Mouse (Mus musculus) stomach, postnatal 0 days (tissue): ENCODE measurements at regions not wholly inside any gene's neighbourhood (a gene's known extent, or its start where the extent isn't known, plus 50 kb on each side); places are given as distances from the start of the nearest gene placed in this dataset.

Experiments
- ATAC-seq: fragments of 200-750 bp; cut with Nextera tagmentation; 2 replicates; pipeline ENCODE4 v1.8.0; 2017; ENCODE audit not compliant: low FRiP score, low TSS enrichment
- DNase-seq: peaks from one replicate; pipeline ENCODE4 v3.0.0-alpha.2; 2016; ENCODE audit warnings: low spot score
- H3K27ac ChIP-seq: fragments of 300-500 bp; sonication (generic); replicated peaks from 2 replicates; pipeline ENCODE4 v1.5.1; 2014; ENCODE audit warnings: mild to moderate bottlenecking, control low read depth
- H3K27me3 ChIP-seq: fragments of 300-500 bp; sonication (generic); 2 replicates; pipeline ENCODE4 v1.6.1; 2014; ENCODE audit warnings: low read length; ENCODE audit not compliant: control insufficient read depth, insufficient read depth
- H3K36me3 ChIP-seq: fragments of 300-500 bp; sonication (generic); 2 replicates; pipeline ENCODE4 v1.6.1; 2014; ENCODE audit warnings: low read length, mixed read lengths; ENCODE audit not compliant: control insufficient read depth, insufficient read depth
- H3K4me1 ChIP-seq: fragments of 300-500 bp; sonication (generic); replicated peaks from 2 replicates; pipeline ENCODE4 v1.6.1; 2014; ENCODE audit warnings: antibody characterized with exemption; ENCODE audit not compliant: control insufficient read depth, insufficient read depth
- H3K4me2 ChIP-seq: fragments of 300-500 bp; sonication (generic); replicated peaks from 2 replicates; pipeline ENCODE4 v1.6.1; 2014; ENCODE audit warnings: low read depth, mild to moderate bottlenecking, control low read depth, moderate library complexity
- H3K4me3 ChIP-seq: fragments of 300-500 bp; sonication (generic); 2 replicates; pipeline ENCODE4 v1.5.1; 2014; ENCODE audit warnings: low read depth, low read length, control low read depth
- H3K9ac ChIP-seq: fragments of 300-500 bp; sonication (generic); 2 replicates; pipeline ENCODE4 v1.6.1; 2014; ENCODE audit warnings: mild to moderate bottlenecking, low read length, control low read depth, mixed read lengths
- H3K9me3 ChIP-seq: fragments of 300-500 bp; sonication (generic); 2 replicates; pipeline ENCODE4 v1.6.1; 2016; ENCODE audit warnings: low read length; ENCODE audit not compliant: control insufficient read depth
- CTCF ChIP-seq: IDR thresholded peaks from 2 replicates; pipeline ENCODE4 v1.5.1; 2016; ENCODE audit warnings: antibody characterized with exemption, low read depth, mild to moderate bottlenecking, moderate library complexity
- EP300 ChIP-seq: optimal IDR thresholded peaks from 2 replicates; pipeline ENCODE3; 2016; ENCODE audit warnings: antibody characterized with exemption
- WGBS: fragments of 180-500 bp; shearing (Covaris S2); extraction: QIAGEN DNeasy Blood & Tissue Kit; methylation state at CpG from one replicate; pipeline ENCODE4 v1.1.7; 2014; 5-methylcytosine and 5-hydroxymethylcytosine counted together

- Histone ChIP-seq H3K9me3 (no peaks in the 10 kb centered on the region), H3K4me3 (no peak overlapping the region), H3K4me1 (peaks cover 8% of the 10 kb centered on the region), H3K27ac (no peak overlapping the region), H3K4me2 (no peak overlapping the region), H3K27me3 (no peaks in the 10 kb centered on the region), H3K9ac (no peak overlapping the region), H3K36me3 (no peaks in the 10 kb centered on the region)
- no peak for DNase-seq
- WGBS: 66% methylated on average over 9 of the region's 9 CpGs
- no peak for ATAC-seq
- TF ChIP-seq CTCF (no peak), EP300 (no peak)
Observed at GRCm38 (mm10) chr13:111903931-111904330, 95.1 kb upstream of the Map3k1 start.

- Histone ChIP-seq H3K4me1 (peaks cover 8% of the 10 kb centered on the region), H3K4me3 (no peak overlapping the region), H3K27me3 (no peaks in the 10 kb centered on the region), H3K36me3 (no peaks in the 10 kb centered on the region), H3K4me2 (peak overlapping the region; percentile 29; the same call in 1 of the 2 replicates), H3K27ac (peak overlapping the region; percentile 82), H3K9ac (peak overlapping the region; percentile 35; the same call in 1 of the 2 replicates), H3K9me3 (no peaks in the 10 kb centered on the region)
- WGBS: 29% methylated on average over 15 of the region's 17 CpGs
- TF ChIP-seq CTCF (no peak), EP300 (no peak)
- DNase-seq: no peak
- ATAC-seq: peak; percentile 25
Observed at GRCm38 (mm10) chr13:111904616-111905212, 95.9 kb upstream of the Map3k1 start.

- peak overlapping the region; percentile 35; the same call in 1 of the 2 replicates for H3K9ac ChIP-seq
- H3K27me3 ChIP-seq: no peaks in the 10 kb centered on the region
- peak overlapping the region; percentile 29; the same call in 1 of the 2 replicates for H3K4me2 ChIP-seq
- peaks cover 8% of the 10 kb centered on the region for H3K4me1 ChIP-seq
- TF ChIP-seq EP300: no peak
- no peak for TF ChIP-seq CTCF
- H3K27ac ChIP-seq: peak overlapping the region; percentile 82
- H3K9me3 ChIP-seq: no peaks in the 10 kb centered on the region
- ATAC-seq (peak; percentile 88), DNase-seq (peak; percentile 66)
- WGBS: 24% methylated on average over 10 of the region's 10 CpGs
- H3K4me3 ChIP-seq: no peak overlapping the region
- no peaks in the 10 kb centered on the region for H3K36me3 ChIP-seq
Observed at GRCm38 (mm10) chr13:111905213-111905701, 96.5 kb upstream of the Map3k1 start.

GRCm38 (mm10) chr13:111911071-111911470 is 102.3 kb upstream of the Map3k1 start:
- no peak for DNase-seq
- Histone ChIP-seq H3K27ac (no peak overlapping the region), H3K27me3 (no peaks in the 10 kb centered on the region), H3K4me1 (no peaks in the 10 kb centered on the region), H3K9me3 (no peaks in the 10 kb centered on the region), H3K36me3 (no peaks in the 10 kb centered on the region), H3K4me3 (no peak overlapping the region), H3K9ac (no peak overlapping the region), H3K4me2 (no peak overlapping the region)
- no peak for ATAC-seq
- no peak for TF ChIP-seq EP300
- TF ChIP-seq CTCF: no peak
- WGBS: 88% methylated on average over 5 of the region's 5 CpGs

- no peak for ATAC-seq
Observed at GRCm38 (mm10) chr13:111911661-111912312, 103.0 kb upstream of the Map3k1 start.

GRCm38 (mm10) chr13:111914348-111914913 is 105.6 kb upstream of the Map3k1 start:
- Histone ChIP-seq H3K4me3 (no peak overlapping the region), H3K36me3 (no peaks in the 10 kb centered on the region), H3K27me3 (no peaks in the 10 kb centered on the region), H3K4me1 (no peaks in the 10 kb centered on the region), H3K9ac (no peak overlapping the region), H3K9me3 (no peaks in the 10 kb centered on the region), H3K27ac (no peak overlapping the region), H3K4me2 (no peak overlapping the region)
- TF ChIP-seq CTCF (no peak), EP300 (no peak)
- 45% methylated on average over 5 of the region's 5 CpGs for WGBS
- DNase-seq (no peak), ATAC-seq (no peak)

More at GRCm38 (mm10) chr13:111911661-111912312, 103.0 kb upstream of the Map3k1 start:
- 66% methylated on average over 11 of the region's 11 CpGs for WGBS
- Histone ChIP-seq H3K27ac (no peak overlapping the region), H3K36me3 (no peaks in the 10 kb centered on the region), H3K9me3 (no peaks in the 10 kb centered on the region), H3K4me2 (no peak overlapping the region), H3K4me3 (no peak overlapping the region), H3K9ac (no peak overlapping the region), H3K27me3 (no peaks in the 10 kb centered on the region), H3K4me1 (no peaks in the 10 kb centered on the region)
- TF ChIP-seq CTCF: no peak
- DNase-seq: no peak
